ENCODE assay signal across 24 mouse cellular contexts in genomic region chr3:102764850-102765249, GRCm38 (mm10). TPM values are rescaled to one million over a fixed set of nuclear protein-coding genes. Genes with fewer than 3 reads are reported as not detected.
DNase-seq lines count a peak whose midpoint lies in the region; ATAC-seq and TF ChIP-seq lines count a peak whose summit lies in the region.
"Had no signal": no experiment of that assay in that cellular context is flagged by ENCODE, and none has a peak within 500 bp of the region (broad histone marks: within the 10 kb centered on the region; RNA-seq: fewer than 3 reads in every experiment).

No protein-coding gene starts in this region.

- H3K9me3 ChIP-seq in forebrain, embryonic 10.5 days: no peaks in the 10 kb centered on the region
- no peaks in the 10 kb centered on the region for H3K9me3 ChIP-seq in forebrain, embryonic 15.5 days
- no peaks in the 10 kb centered on the region for H3K9me3 ChIP-seq in heart, embryonic 10.5 days
- no peaks in the 10 kb centered on the region for H3K9me3 ChIP-seq in intestine, postnatal 0 days (ENCODE audit: control insufficient read depth)
- H3K9me3 ChIP-seq: embryonic facial prominence, embryonic 13.5 days; embryonic facial prominence, embryonic 15.5 days; forebrain, embryonic 13.5 days had no signal

- no peak for TF ChIP-seq CTCF in intestine, postnatal 0 days (IDR thresholded peaks at IDR 0.05; ENCODE audit: low read depth)

- H3K27me3 ChIP-seq in forebrain, embryonic 10.5 days (ENCODE audit: poor library complexity, severe bottlenecking): no peaks in the 10 kb centered on the region
- H3K27me3 ChIP-seq in forebrain, embryonic 15.5 days: no peaks in the 10 kb centered on the region
- no peaks in the 10 kb centered on the region for H3K27me3 ChIP-seq in heart, embryonic 10.5 days (ENCODE audit: insufficient read depth, poor library complexity, severe bottlenecking)
- no peaks in the 10 kb centered on the region for H3K27me3 ChIP-seq in intestine, postnatal 0 days (replicated peaks; ENCODE audit: control insufficient read depth, insufficient read depth, low read length)
- H3K27me3 ChIP-seq: embryonic facial prominence, embryonic 13.5 days; embryonic facial prominence, embryonic 15.5 days; forebrain, embryonic 13.5 days had no signal

- H3K4me3 ChIP-seq in forebrain, embryonic 10.5 days: no peak overlapping the region
- no peak overlapping the region for H3K4me3 ChIP-seq in forebrain, embryonic 15.5 days
- H3K4me3 ChIP-seq in heart, embryonic 10.5 days: no peak overlapping the region
- no peak overlapping the region for H3K4me3 ChIP-seq in intestine, postnatal 0 days (ENCODE audit: low read depth, low read length)
- H3K4me3 ChIP-seq: embryonic facial prominence, embryonic 13.5 days; embryonic facial prominence, embryonic 15.5 days; erythroblast, embryonic 14.5 days; forebrain, embryonic 13.5 days had no signal

- H3K9ac ChIP-seq in forebrain, embryonic 15.5 days (replicated peaks): no peak overlapping the region
- H3K9ac ChIP-seq in intestine, postnatal 0 days (ENCODE audit: low read depth, low read length): no peak overlapping the region
- H3K9ac ChIP-seq: embryonic facial prominence, embryonic 13.5 days; embryonic facial prominence, embryonic 15.5 days; forebrain, embryonic 13.5 days had no signal

- H3K36me3 ChIP-seq in forebrain, embryonic 10.5 days (replicated peaks): peaks cover 43% of the 10 kb centered on the region
- H3K36me3 ChIP-seq in forebrain, embryonic 15.5 days: peaks cover 15% of the 10 kb centered on the region; the same call in 1 of the 2 replicates
- H3K36me3 ChIP-seq in heart, embryonic 10.5 days: peaks cover 54% of the 10 kb centered on the region
- peaks cover 6% of the 10 kb centered on the region; the same call in 1 of the 2 replicates for H3K36me3 ChIP-seq in intestine, postnatal 0 days (ENCODE audit: control insufficient read depth, insufficient read depth)
- H3K36me3 ChIP-seq: embryonic facial prominence, embryonic 15.5 days had no signal

- DNase-seq in forebrain, embryonic 10.5 days (ENCODE audit: extremely low spot score, low spot score): peak; percentile 3
- peak; percentile 66 for DNase-seq in heart, embryonic 10.5 days (ENCODE audit: low spot score)
- no peak for DNase-seq in heart, postnatal 25 days (ENCODE audit: low spot score)
- peak; percentile 61 for DNase-seq in yolk sac, embryonic 10.5 days (ENCODE audit: low spot score)
- DNase-seq: adrenal gland, adult 2 months; adrenal gland, postnatal 10 days; adrenal gland, postnatal 25 days; cerebellum, adult 11 months; cerebellum, adult 18-20 months; cerebellum, adult 8-10 months; cerebellum, postnatal 14 days; cerebellum, postnatal 36 days had no signal

- no peak overlapping the region for H3K4me2 ChIP-seq in forebrain, embryonic 15.5 days (replicated peaks)
- H3K4me2 ChIP-seq in intestine, postnatal 0 days (replicated peaks; ENCODE audit: low read depth): no peak overlapping the region
- H3K4me2 ChIP-seq: embryonic facial prominence, embryonic 13.5 days; embryonic facial prominence, embryonic 15.5 days; forebrain, embryonic 13.5 days had no signal

- no peak for ATAC-seq in forebrain, embryonic 15.5 days (replicated peaks)
- 0 out of 2 replicates have a peak, but pooled peaks have one; percentile 63 for ATAC-seq in intestine, postnatal 0 days
- ATAC-seq in megakaryocyte-erythroid progenitor cell, adult 5-6 weeks (replicated peaks; ENCODE audit: low FRiP score, low TSS enrichment, poor library complexity, severe bottlenecking): no peak

- 86% methylated on average over 7 of the region's 7 CpGs for WGBS in forebrain, embryonic 10.5 days
- 85% methylated on average over 7 of the region's 7 CpGs for WGBS in forebrain, embryonic 15.5 days
- 49% methylated on average over 7 of the region's 7 CpGs for WGBS in heart, embryonic 10.5 days
- WGBS in intestine, postnatal 0 days: 47% methylated on average over 7 of the region's 7 CpGs

- intact Hi-C loops in heart, postnatal 25 days (cut with DNase I): loop anchor here (5.0 kb wide), 1 partner anchor 48 kb away; no protein-coding TSS in a partner anchor

- H3K4me1 ChIP-seq in forebrain, embryonic 10.5 days: peaks cover 11% of the 10 kb centered on the region
- H3K4me1 ChIP-seq in forebrain, embryonic 15.5 days: peaks cover 18% of the 10 kb centered on the region
- peaks cover 16% of the 10 kb centered on the region for H3K4me1 ChIP-seq in heart, embryonic 10.5 days
- no peaks in the 10 kb centered on the region for H3K4me1 ChIP-seq in intestine, postnatal 0 days (replicated peaks; ENCODE audit: control insufficient read depth, insufficient read depth, low read length)

- no peak overlapping the region for H3K27ac ChIP-seq in forebrain, embryonic 10.5 days
- H3K27ac ChIP-seq in forebrain, embryonic 15.5 days (replicated peaks): no peak overlapping the region
- H3K27ac ChIP-seq in heart, embryonic 10.5 days: no peak overlapping the region
- no peak overlapping the region for H3K27ac ChIP-seq in intestine, postnatal 0 days (ENCODE audit: low read depth, low read length)
- H3K27ac ChIP-seq: embryonic facial prominence, embryonic 13.5 days; embryonic facial prominence, embryonic 15.5 days had no signal

RNA-seq across cellular contexts. Expression of gene Tshb, which starts 17.7 kb away (rescaled TPM):
- 0.05 and 0.10 TPM in 2 replicates for polyA plus RNA-seq in forebrain, embryonic 10.5 days (2016; fragmentation: Nextera tagmentation; extraction: Ambion mirVana)
- polyA plus RNA-seq in forebrain, embryonic 15.5 days (2015; fragmentation: Nextera tagmentation; extraction: Ambion mirVana): 0.08 and 0.37 TPM in 2 replicates
- 0.10 TPM in 2 replicates for polyA plus RNA-seq in heart, embryonic 10.5 days (2016; fragmentation: Nextera tagmentation; extraction: Ambion mirVana)
- not detected for total RNA-seq in heart, postnatal 25 days (2021)
- polyA plus RNA-seq in intestine, postnatal 0 days (2015; fragmentation: Nextera tagmentation; extraction: Ambion mirVana): 0.08 and 0.16 TPM in 2 replicates
- not detected in 2 replicates for total RNA-seq in megakaryocyte-erythroid progenitor cell, adult 5-6 weeks (2014; fragmentation: Nextera tagmentation)
- not detected in 2 replicates for total RNA-seq in megakaryocyte-erythroid progenitor cell, adult 5-6 weeks (2017)
- total RNA-seq: adrenal gland, adult 2 months; adrenal gland, postnatal 10 days; adrenal gland, postnatal 25 days; adrenal gland, postnatal 4 days; common myeloid progenitor, adult 5-6 weeks; ES-E14; MEL had no signal
- polyA plus RNA-seq: adrenal gland, adult 2 months; brain, embryonic 14.5 days; erythroblast, embryonic 14.5 days had no signal

RNA-seq across cellular contexts. Expression of gene Tspan2, which starts 30.5 kb away (rescaled TPM):
- 7.5 and 8.5 TPM in 2 replicates for polyA plus RNA-seq in forebrain, embryonic 10.5 days (2016; fragmentation: Nextera tagmentation; extraction: Ambion mirVana)
- polyA plus RNA-seq in forebrain, embryonic 15.5 days (2015; fragmentation: Nextera tagmentation; extraction: Ambion mirVana): 6.7 and 7.5 TPM in 2 replicates
- 24.6 and 39.1 TPM in 2 replicates for polyA plus RNA-seq in heart, embryonic 10.5 days (2016; fragmentation: Nextera tagmentation; extraction: Ambion mirVana)
- total RNA-seq in heart, postnatal 25 days (2021): 10 to 100 TPM; 12.7 to 15.0 TPM
- 12.0 and 12.6 TPM in 2 replicates for polyA plus RNA-seq in intestine, postnatal 0 days (2015; fragmentation: Nextera tagmentation; extraction: Ambion mirVana)
- total RNA-seq in megakaryocyte-erythroid progenitor cell, adult 5-6 weeks (2014; fragmentation: Nextera tagmentation): 1.3 and 1.6 TPM in 2 replicates
- total RNA-seq in megakaryocyte-erythroid progenitor cell, adult 5-6 weeks (2017): 1.0 TPM in 1 of 2 replicates, not detected in the other
- total RNA-seq: MEL had no signal
- polyA plus RNA-seq: erythroblast, embryonic 14.5 days had no signal
